Comparison of ENCODE assay signal across 14 mouse cellular contexts in the genomic region with DNA sequence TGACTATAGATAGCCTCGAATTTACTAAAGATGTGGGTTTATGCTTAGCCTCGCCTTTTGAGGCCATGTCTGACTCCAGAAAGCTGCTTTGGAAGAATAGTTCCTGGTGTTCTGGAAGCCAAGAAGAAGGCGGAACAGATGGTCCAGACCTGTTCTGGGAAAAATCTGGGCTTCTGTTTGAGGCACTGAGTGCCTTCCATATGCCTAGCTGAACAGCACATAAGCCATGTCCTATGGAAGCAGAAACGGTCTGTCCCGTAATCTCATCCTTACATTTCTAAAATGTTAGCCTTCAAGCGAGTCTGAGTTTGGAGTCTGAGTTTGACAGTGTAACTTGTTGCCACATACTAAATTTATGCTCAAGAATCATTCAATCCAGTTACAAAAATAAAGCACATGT. TPM values are rescaled to one million over a fixed set of nuclear protein-coding genes. Genes with fewer than 3 reads are reported as not detected.
DNase-seq lines count a peak whose midpoint lies in the region; ATAC-seq and TF ChIP-seq lines count a peak whose summit lies in the region.
"Had no signal": no experiment of that assay in that cellular context is flagged by ENCODE, and none has a peak within 500 bp of the region (broad histone marks: within the 10 kb centered on the region; RNA-seq: fewer than 3 reads in every experiment).

No protein-coding gene starts in this region.

- H3K4me3 ChIP-seq in kidney, adult 2 months (ENCODE audit: insufficient read depth, low read depth, low read length) = no peak overlapping the region
- H3K4me3 ChIP-seq in cerebellum, adult 2 months (replicated peaks; ENCODE audit: insufficient read depth, low read depth, low read length) = no peak overlapping the region
- H3K4me3 ChIP-seq: embryonic facial prominence, embryonic 12.5 days; heart, adult 2 months; limb, embryonic 13.5 days had no signal

- no peaks in the 10 kb centered on the region for H3K36me3 ChIP-seq in kidney, adult 2 months (ENCODE audit: control insufficient read depth, insufficient read depth, low read length)
- H3K36me3 ChIP-seq: embryonic facial prominence, embryonic 12.5 days; limb, embryonic 13.5 days had no signal

- intact Hi-C loops in left cerebral cortex, postnatal 14 days (cut with DNase I) = no loop called here

- ATAC-seq in activated CD4-positive, CD25-positive, alpha-beta regulatory T cell, adult 4 months = no peak
- ATAC-seq: liver, postnatal 0 days had no signal

- no peak for DNase-seq in kidney, adult 2 months
- DNase-seq in kidney, adult 11 months = no peak
- peak; percentile 23 to 68 for DNase-seq in cerebellum, adult 2 months
- DNase-seq in frontal cortex, adult 2 months (ENCODE audit: extremely low spot score in 1 of 2, low spot score in 1 of 2) = peak; percentile 74 to 75
- peak; percentile 52 to 57 for DNase-seq in left cerebral cortex, postnatal 14 days (ENCODE audit: low spot score in 2 of 2)
- no peak for DNase-seq in embryo, embryonic 11 days
- no peak for DNase-seq in kidney, postnatal 10 days
- DNase-seq: heart, adult 2 months; heart, postnatal 10 days; kidney, postnatal 14 days; liver, postnatal 0 days had no signal

- H3K27me3 ChIP-seq in kidney, adult 2 months (replicated peaks; ENCODE audit: control insufficient read depth, insufficient read depth, low read length) = no peaks in the 10 kb centered on the region
- H3K27me3 ChIP-seq in cerebellum, adult 2 months (ENCODE audit: control insufficient read depth, insufficient read depth, low read length) = no peaks in the 10 kb centered on the region
- H3K27me3 ChIP-seq: embryonic facial prominence, embryonic 12.5 days; limb, embryonic 13.5 days had no signal

- TF ChIP-seq CTCF in kidney, adult 2 months (conservative IDR thresholded peaks at IDR 0.05; ENCODE audit: insufficient read depth, insufficient read length, low read depth, low read length) = no peak
- no peak for TF ChIP-seq CTCF in cerebellum, adult 2 months (IDR thresholded peaks at IDR 0.05; ENCODE audit: borderline replicate concordance, insufficient read depth, low read depth, low read length)

- WGBS in kidney, adult 2 months = 89% methylated on average over 6 of the region's 6 CpGs
- WGBS in cerebellum, adult 2 months = 24% methylated on average over 6 of the region's 6 CpGs

- peaks cover 15% of the 10 kb centered on the region for H3K4me1 ChIP-seq in kidney, adult 2 months (ENCODE audit: control insufficient read depth, insufficient read depth, low read length)
- H3K4me1 ChIP-seq in cerebellum, adult 2 months (ENCODE audit: control insufficient read depth, insufficient read depth, low read length) = no peaks in the 10 kb centered on the region; the same call in 1 of the 2 replicates

- peak overlapping the region; percentile 46; the same call in 1 of the 2 replicates for H3K27ac ChIP-seq in kidney, adult 2 months (ENCODE audit: insufficient read depth, low read depth, low read length)
- no peak overlapping the region for H3K27ac ChIP-seq in cerebellum, adult 2 months (ENCODE audit: insufficient read depth, low read length)
- H3K27ac ChIP-seq: embryonic facial prominence, embryonic 12.5 days; heart, adult 2 months; limb, embryonic 13.5 days had no signal

- no peak for TF ChIP-seq POLR2A in kidney, adult 2 months (IDR thresholded peaks at IDR 0.05; ENCODE audit: low read depth, low read length)
- no peak for TF ChIP-seq POLR2A in cerebellum, adult 2 months (IDR thresholded peaks at IDR 0.05; ENCODE audit: borderline replicate concordance, insufficient read depth, low read length)

RNA-seq across cellular contexts. Expression of a gene that starts 49.6 kb away (rescaled TPM):
- polyA plus RNA-seq in kidney, adult 2 months (2012; rRNA removed) = 25.0 and 26.9 TPM in 2 replicates
- polyA plus RNA-seq in cerebellum, adult 2 months (2012; rRNA removed) = 36.3 and 37.3 TPM in 2 replicates
- 55.7 and 57.4 TPM in 2 replicates for polyA plus RNA-seq in frontal cortex, adult 2 months (2012; rRNA removed)
- 10 to 100 TPM; 36.3 to 38.2 TPM for total RNA-seq in left cerebral cortex, postnatal 14 days (2021)
- 10 to 100 TPM; 15.5 to 20.8 TPM for polyA plus RNA-seq in activated CD4-positive, CD25-positive, alpha-beta regulatory T cell, adult 4 months (2017; shearing (Covaris generic))

RNA-seq across cellular contexts. Expression of a gene that starts 56.2 kb away (rescaled TPM):
- 4.3 and 6.5 TPM in 2 replicates for polyA plus RNA-seq in kidney, adult 2 months (2012; rRNA removed)
- 28.1 and 28.6 TPM in 2 replicates for polyA plus RNA-seq in cerebellum, adult 2 months (2012; rRNA removed)
- 25.7 and 27.9 TPM in 2 replicates for polyA plus RNA-seq in frontal cortex, adult 2 months (2012; rRNA removed)
- total RNA-seq in left cerebral cortex, postnatal 14 days (2021) = 10 to 100 TPM; 53.2 to 55.4 TPM
- polyA plus RNA-seq in activated CD4-positive, CD25-positive, alpha-beta regulatory T cell, adult 4 months (2017; shearing (Covaris generic)) = 100 to 1,000 TPM; 111 to 114 TPM

Comparison
In these comparisons a context has a peak if more than half of its experiments do, and no peak if none do; other contexts are left out.
1. DNase-seq: peak in cerebellum, adult 2 months (2 of 2), frontal cortex, adult 2 months (2 of 2) and left cerebral cortex, postnatal 14 days (2 of 2); none in kidney, adult 2 months (single experiment), kidney, adult 11 months (single experiment), embryo, embryonic 11 days (single experiment) and kidney, postnatal 10 days (single experiment).